Mouse (Mus musculus): ENCODE data around the gene Tbl1xr1. TPM values are rescaled to one million over a fixed set of nuclear protein-coding genes. Genes with fewer than 3 reads are reported as not detected.
A peak's percentile ranks its signal among the peaks of the same experiment; 100 is the strongest.

Tbl1xr1 gene
- polyA plus RNA-seq, 1 experiment from 2014 or later = 9.6 TPM

GRCm38 (mm10) chr3:22181026-22181425 is 104.6 kb downstream of the Tbl1xr1 start:
- no peaks in the 10 kb centered on the region for H3K36me3 ChIP-seq (ENCODE audit: control insufficient read depth, insufficient read depth, low read length)
- H3K4me2 ChIP-seq (replicated peaks; ENCODE audit: low read depth) = no peak overlapping the region
- WGBS = 91% methylated on average over 2 of the region's 2 CpGs
- H3K9me3 ChIP-seq (ENCODE audit: control insufficient read depth, low read length) = no peaks in the 10 kb centered on the region
- H3K27ac ChIP-seq (replicated peaks) = no peak overlapping the region
- DNase-seq (ENCODE audit: low spot score) = no peak
- ATAC-seq (ENCODE audit: low FRiP score, low TSS enrichment) = no peak
- no peak for TF ChIP-seq EP300 (optimal IDR thresholded peaks at IDR 0.05)
- TF ChIP-seq CTCF (IDR thresholded peaks at IDR 0.05; ENCODE audit: low read depth) = no peak
- H3K27me3 ChIP-seq (ENCODE audit: control insufficient read depth, insufficient read depth, low read length) = no peaks in the 10 kb centered on the region
- H3K9ac ChIP-seq (ENCODE audit: low read length) = no peak overlapping the region
- no peaks in the 10 kb centered on the region for H3K4me1 ChIP-seq (replicated peaks; ENCODE audit: control insufficient read depth, insufficient read depth)
- no peak overlapping the region for H3K4me3 ChIP-seq (ENCODE audit: low read depth, low read length)

DNA sequence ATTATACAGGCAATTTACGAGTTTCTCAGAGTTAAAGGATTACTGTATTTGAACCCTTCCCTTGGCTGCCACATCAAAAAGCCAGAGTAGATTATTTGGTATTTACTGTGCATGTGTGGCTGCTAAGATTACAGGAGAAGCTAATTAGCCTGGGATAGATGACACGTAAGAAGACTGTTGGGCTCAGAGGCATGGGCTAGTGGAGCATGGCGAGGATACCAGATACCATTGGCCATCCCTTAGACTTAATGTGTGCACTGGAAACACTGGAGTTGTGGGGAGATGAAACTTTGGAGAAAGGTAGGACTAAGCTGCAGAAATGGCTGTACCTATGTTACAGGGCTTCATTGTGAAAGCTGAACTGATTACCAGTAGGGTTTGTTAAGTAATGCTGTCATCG is 108.8 kb downstream of the Tbl1xr1 start:
- Histone ChIP-seq H3K4me2 (replicated peaks; ENCODE audit: low read depth) (no peak overlapping the region), H3K4me3 (ENCODE audit: low read depth, low read length) (no peak overlapping the region), H3K27ac (replicated peaks) (no peak overlapping the region), H3K9me3 (ENCODE audit: control insufficient read depth, low read length) (no peaks in the 10 kb centered on the region), H3K27me3 (ENCODE audit: control insufficient read depth, insufficient read depth, low read length) (no peaks in the 10 kb centered on the region), H3K4me1 (replicated peaks; ENCODE audit: control insufficient read depth, insufficient read depth) (no peaks in the 10 kb centered on the region), H3K36me3 (ENCODE audit: control insufficient read depth, insufficient read depth, low read length) (peaks cover 3% of the 10 kb centered on the region; the same call in 1 of the 2 replicates), H3K9ac (ENCODE audit: low read length) (no peak overlapping the region)
- TF ChIP-seq EP300 (optimal IDR thresholded peaks at IDR 0.05) (no peak), CTCF (IDR thresholded peaks at IDR 0.05; ENCODE audit: low read depth) (no peak)
- ATAC-seq (ENCODE audit: low FRiP score, low TSS enrichment) (no peak), DNase-seq (ENCODE audit: low spot score) (no peak)
- WGBS = 92% methylated on average over 4 of the region's 4 CpGs

DNA sequence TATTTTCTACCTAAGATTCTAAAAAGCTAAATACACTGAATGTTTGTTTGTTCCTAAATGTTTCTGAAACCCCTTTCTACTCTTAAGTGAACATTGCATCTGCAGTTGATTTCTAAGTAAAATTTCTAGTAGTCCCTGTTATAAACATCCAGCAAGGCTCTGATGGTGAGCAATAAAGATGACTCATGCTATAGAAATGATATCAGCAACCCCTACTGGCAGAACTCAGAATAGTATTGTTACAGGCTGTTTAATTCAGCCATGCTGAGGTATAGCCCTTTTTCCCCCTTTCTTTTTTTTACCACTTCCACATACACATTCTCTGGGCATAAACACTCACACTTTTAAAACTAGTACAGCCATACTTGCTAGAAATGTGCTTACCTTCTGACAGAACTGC is 114.0 kb downstream of the Tbl1xr1 start:
- H3K4me3 ChIP-seq (ENCODE audit: low read depth, low read length) = no peak overlapping the region
- ATAC-seq (ENCODE audit: low FRiP score, low TSS enrichment) = peak; percentile 76; the same call in 1 of the 2 replicates
- H3K36me3 ChIP-seq (ENCODE audit: control insufficient read depth, insufficient read depth, low read length) = peaks cover 8% of the 10 kb centered on the region
- TF ChIP-seq EP300 (optimal IDR thresholded peaks at IDR 0.05) = no peak
- peak; percentile 81 for TF ChIP-seq CTCF (IDR thresholded peaks at IDR 0.05; ENCODE audit: low read depth)
- H3K27me3 ChIP-seq (ENCODE audit: control insufficient read depth, insufficient read depth, low read length) = no peaks in the 10 kb centered on the region
- DNase-seq (ENCODE audit: low spot score) = no peak
- H3K27ac ChIP-seq (replicated peaks) = no peak overlapping the region
- no peak overlapping the region for H3K4me2 ChIP-seq (replicated peaks; ENCODE audit: low read depth)
- no peaks in the 10 kb centered on the region for H3K4me1 ChIP-seq (replicated peaks; ENCODE audit: control insufficient read depth, insufficient read depth)
- H3K9me3 ChIP-seq (ENCODE audit: control insufficient read depth, low read length) = no peaks in the 10 kb centered on the region
- no peak overlapping the region for H3K9ac ChIP-seq (ENCODE audit: low read length)

DNA sequence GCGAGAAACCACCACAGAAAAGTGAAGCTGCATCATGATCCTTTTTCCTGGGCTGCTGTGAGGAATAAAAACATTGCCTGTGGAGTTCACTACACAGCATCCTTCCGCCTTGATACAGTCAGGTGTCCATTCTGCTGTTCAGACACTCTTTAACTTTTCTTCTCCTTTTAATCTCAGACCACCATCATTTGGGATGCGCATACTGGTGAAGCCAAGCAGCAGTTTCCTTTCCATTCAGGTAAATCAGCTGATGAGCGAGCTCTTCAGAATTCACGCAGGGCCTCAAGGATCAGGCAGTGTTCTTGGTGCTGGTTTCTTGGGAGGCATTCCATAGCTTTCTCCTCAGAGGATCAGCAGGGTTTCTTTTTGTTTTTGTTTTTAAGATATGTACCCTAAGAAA is 116.5 kb downstream of the Tbl1xr1 start:
- H3K9ac ChIP-seq (ENCODE audit: low read length) = no peak overlapping the region
- no peak overlapping the region for H3K27ac ChIP-seq (replicated peaks)
- H3K27me3 ChIP-seq (ENCODE audit: control insufficient read depth, insufficient read depth, low read length) = no peaks in the 10 kb centered on the region
- ATAC-seq (ENCODE audit: low FRiP score, low TSS enrichment) (no peak), DNase-seq (ENCODE audit: low spot score) (no peak)
- H3K4me3 ChIP-seq (ENCODE audit: low read depth, low read length) = no peak overlapping the region
- H3K4me2 ChIP-seq (replicated peaks; ENCODE audit: low read depth) = no peak overlapping the region
- WGBS = 97% methylated on average over 5 of the region's 5 CpGs
- no peaks in the 10 kb centered on the region for H3K9me3 ChIP-seq (ENCODE audit: control insufficient read depth, low read length)
- peaks cover 13% of the 10 kb centered on the region for H3K36me3 ChIP-seq (ENCODE audit: control insufficient read depth, insufficient read depth, low read length)
- no peak for TF ChIP-seq EP300 (optimal IDR thresholded peaks at IDR 0.05)
- no peak for TF ChIP-seq CTCF (IDR thresholded peaks at IDR 0.05; ENCODE audit: low read depth)
- H3K4me1 ChIP-seq (replicated peaks; ENCODE audit: control insufficient read depth, insufficient read depth) = no peaks in the 10 kb centered on the region

- TF ChIP-seq CTCF (IDR thresholded peaks at IDR 0.05; ENCODE audit: low read depth) (no peak), EP300 (optimal IDR thresholded peaks at IDR 0.05) (no peak)
- H3K9ac ChIP-seq (ENCODE audit: low read length) = no peak overlapping the region
- H3K4me2 ChIP-seq (replicated peaks; ENCODE audit: low read depth) = no peak overlapping the region
- H3K27me3 ChIP-seq (ENCODE audit: control insufficient read depth, insufficient read depth, low read length) = no peaks in the 10 kb centered on the region
- DNase-seq (ENCODE audit: low spot score) = no peak
- H3K36me3 ChIP-seq (ENCODE audit: control insufficient read depth, insufficient read depth, low read length) = peaks cover 17% of the 10 kb centered on the region
- no peak overlapping the region for H3K27ac ChIP-seq (replicated peaks)
- H3K9me3 ChIP-seq (ENCODE audit: control insufficient read depth, low read length) = no peaks in the 10 kb centered on the region
- no peaks in the 10 kb centered on the region for H3K4me1 ChIP-seq (replicated peaks; ENCODE audit: control insufficient read depth, insufficient read depth)
- ATAC-seq (ENCODE audit: low FRiP score, low TSS enrichment) = no peak
- H3K4me3 ChIP-seq (ENCODE audit: low read depth, low read length) = no peak overlapping the region
- WGBS = 70% methylated on average over 7 of the region's 7 CpGs
Measured at GRCm38 (mm10) chr3:22194185-22194856, 117.9 kb downstream of the Tbl1xr1 start.

DNA sequence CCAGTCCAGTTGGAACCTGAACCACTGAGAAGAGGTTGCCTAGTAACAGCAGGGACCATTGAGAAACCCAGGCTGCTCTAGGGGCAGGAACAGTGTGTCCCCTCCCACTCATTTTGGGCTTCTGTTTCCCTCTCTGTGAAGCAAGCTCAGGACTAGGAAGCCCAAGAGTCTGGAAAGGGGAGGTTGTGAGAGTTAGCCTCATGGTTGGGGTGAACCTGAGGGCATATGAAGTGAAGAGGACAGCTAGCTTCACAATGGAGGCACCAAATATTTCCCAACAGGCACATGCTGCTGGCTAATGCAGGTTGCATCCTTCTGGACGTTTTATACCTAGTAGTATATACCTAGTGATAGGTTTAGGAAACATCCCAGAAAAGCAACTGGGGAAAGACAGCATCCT is 122.3 kb downstream of the Tbl1xr1 start:
- H3K4me3 ChIP-seq (ENCODE audit: low read depth, low read length) = no peak overlapping the region
- TF ChIP-seq CTCF (IDR thresholded peaks at IDR 0.05; ENCODE audit: low read depth) (no peak), EP300 (optimal IDR thresholded peaks at IDR 0.05) (no peak)
- H3K4me2 ChIP-seq (replicated peaks; ENCODE audit: low read depth) = no peak overlapping the region
- DNase-seq (ENCODE audit: low spot score) (no peak), ATAC-seq (ENCODE audit: low FRiP score, low TSS enrichment) (no peak)
- no peaks in the 10 kb centered on the region for H3K9me3 ChIP-seq (ENCODE audit: control insufficient read depth, low read length)
- no peak overlapping the region for H3K27ac ChIP-seq (replicated peaks)
- no peak overlapping the region for H3K9ac ChIP-seq (ENCODE audit: low read length)
- 85% methylated on average over 1 of the region's 1 CpGs for WGBS
- no peaks in the 10 kb centered on the region for H3K27me3 ChIP-seq (ENCODE audit: control insufficient read depth, insufficient read depth, low read length)
- no peaks in the 10 kb centered on the region for H3K4me1 ChIP-seq (replicated peaks; ENCODE audit: control insufficient read depth, insufficient read depth)
- H3K36me3 ChIP-seq (ENCODE audit: control insufficient read depth, insufficient read depth, low read length) = peaks cover 12% of the 10 kb centered on the region

Measured in stomach, postnatal 0 days (tissue).